Mouse (Mus musculus) heart, postnatal 0 days (tissue): ENCODE results near the gene Tmem52b. TPM values are rescaled to one million over a fixed set of nuclear protein-coding genes. Genes with fewer than 3 reads are reported as not detected.
A peak's percentile ranks its signal among the peaks of the same experiment; 100 is the strongest.

ENCODE experiments used
- ATAC-seq: fragments of 200-750 bp; cut with Nextera tagmentation; 2 replicates; pipeline ENCODE4 v1.8.0; 2017; ENCODE audit warnings: low read depth, moderate number of reproducible peaks, moderate library complexity; ENCODE audit not compliant: insufficient read depth
- DNase-seq: peaks from one replicate; pipeline ENCODE4 v3.0.0-alpha.2; 2016; ENCODE audit warnings: low spot score
- H3K27ac ChIP-seq: fragments of 300-500 bp; sonication (generic); 2 replicates; pipeline ENCODE4 v1.5.1; 2014; ENCODE audit warnings: low read depth, mild to moderate bottlenecking
- H3K27me3 ChIP-seq: fragments of 300-500 bp; sonication (generic); 2 replicates; pipeline ENCODE4 v1.6.1; 2014; ENCODE audit warnings: low read length, mixed read lengths; ENCODE audit not compliant: control insufficient read depth, insufficient read depth
- H3K36me3 ChIP-seq: fragments of 300-500 bp; sonication (generic); replicated peaks from 2 replicates; pipeline ENCODE4 v1.6.1; 2014; ENCODE audit warnings: low read length, mixed read lengths; ENCODE audit not compliant: control insufficient read depth, insufficient read depth
- H3K4me1 ChIP-seq: fragments of 300-500 bp; sonication (generic); 2 replicates; pipeline ENCODE4 v1.6.1; 2014; ENCODE audit warnings: antibody characterized with exemption; ENCODE audit not compliant: control insufficient read depth, insufficient read depth
- H3K4me2 ChIP-seq: fragments of 300-500 bp; sonication (generic); 2 replicates; pipeline ENCODE4 v1.6.1; 2014; ENCODE audit warnings: low read depth, mild to moderate bottlenecking, low read length, moderate library complexity
- H3K4me3 ChIP-seq: fragments of 300-500 bp; sonication (generic); 2 replicates; pipeline ENCODE4 v1.5.1; 2014; ENCODE audit warnings: low read depth, low read length
- H3K9ac ChIP-seq: fragments of 300-500 bp; sonication (generic); replicated peaks from 2 replicates; pipeline ENCODE4 v1.6.1; 2014; ENCODE audit warnings: low read depth, low read length, mixed read lengths
- H3K9me3 ChIP-seq: fragments of 300-500 bp; sonication (generic); replicated peaks from 2 replicates; pipeline ENCODE4 v1.6.1; 2016; ENCODE audit warnings: low read length; ENCODE audit not compliant: control insufficient read depth
- CTCF ChIP-seq: IDR thresholded peaks from 2 replicates; pipeline ENCODE4 v1.5.1; 2016; ENCODE audit warnings: antibody characterized with exemption, control low read depth, low read depth
- EP300 ChIP-seq: IDR thresholded peaks from 2 replicates; pipeline ENCODE4 v1.6.1; 2016; ENCODE audit warnings: antibody characterized with exemption, low read depth
- WGBS: fragments of 180-500 bp; shearing (Covaris S2); extraction: QIAGEN DNeasy Blood & Tissue Kit; methylation state at CpG from one replicate; pipeline ENCODE4 v1.1.7; 2014; 5-methylcytosine and 5-hydroxymethylcytosine counted together
- polyA plus RNA-seq: library from polyadenylated mRNA; unstranded; fragments of >200 nt; fragmentation: Nextera tagmentation; extraction: Ambion mirVana; gene quantifications from 2 replicates; pipeline ENCODE4 v1.2.1, GENCODE M21; 2015
- total RNA-seq: library from RNA; depleted of rRNA; stranded (reverse); fragments of >200 nt; gene quantifications from 2 replicates; pipeline ENCODE4 v1.2.3, GENCODE M21; 2014; ENCODE audit warnings: low replicate concordance; rRNA removed

The Tmem52b gene
- total and polyA plus RNA-seq, 2 experiments from 2014 or later = not detected

DNA sequence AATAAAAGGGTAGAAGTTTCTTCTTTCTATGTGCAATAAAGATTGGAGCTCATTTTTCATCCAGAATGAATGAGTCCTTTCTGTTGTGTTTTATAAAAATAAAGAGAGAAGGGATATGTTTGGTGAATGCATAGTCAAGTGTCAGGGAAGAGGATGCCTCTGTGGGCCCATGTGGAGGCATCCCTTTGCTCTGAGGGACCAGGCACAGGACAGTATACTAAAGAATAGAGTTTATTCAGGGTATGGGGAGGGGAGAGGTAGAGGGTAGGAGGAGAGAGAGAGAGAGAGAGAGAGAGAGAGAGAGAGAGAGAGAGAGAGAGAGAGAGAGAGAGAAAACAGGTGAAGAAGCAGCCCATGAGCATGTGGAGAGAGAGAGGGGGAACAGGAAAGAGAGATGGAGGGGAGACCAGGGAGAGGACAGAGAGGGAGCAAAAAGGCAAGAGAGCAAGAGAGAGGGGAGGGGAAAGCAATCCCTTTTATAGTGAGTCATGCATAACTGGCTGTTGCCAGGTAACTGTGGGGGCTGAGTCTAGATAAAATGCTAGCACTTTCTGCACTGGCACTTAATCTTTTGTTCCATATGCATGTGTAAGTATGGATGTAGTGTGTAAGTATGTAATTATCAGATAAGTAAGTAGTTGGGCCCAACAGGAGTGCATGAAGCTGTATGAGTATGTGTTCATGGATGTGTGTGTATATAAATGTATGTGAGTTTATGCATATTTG is 45.1 kb downstream of the Tmem52b start:
- ATAC-seq = no peak
- Histone ChIP-seq H3K36me3 (no peaks in the 10 kb centered on the region), H3K4me2 (no peak overlapping the region), H3K9me3 (no peaks in the 10 kb centered on the region), H3K27ac (no peak overlapping the region), H3K4me1 (no peaks in the 10 kb centered on the region), H3K27me3 (no peaks in the 10 kb centered on the region), H3K4me3 (no peak overlapping the region), H3K9ac (no peak overlapping the region)
- TF ChIP-seq EP300 = no peak
- no peak for TF ChIP-seq CTCF
- DNase-seq = no peak

DNA sequence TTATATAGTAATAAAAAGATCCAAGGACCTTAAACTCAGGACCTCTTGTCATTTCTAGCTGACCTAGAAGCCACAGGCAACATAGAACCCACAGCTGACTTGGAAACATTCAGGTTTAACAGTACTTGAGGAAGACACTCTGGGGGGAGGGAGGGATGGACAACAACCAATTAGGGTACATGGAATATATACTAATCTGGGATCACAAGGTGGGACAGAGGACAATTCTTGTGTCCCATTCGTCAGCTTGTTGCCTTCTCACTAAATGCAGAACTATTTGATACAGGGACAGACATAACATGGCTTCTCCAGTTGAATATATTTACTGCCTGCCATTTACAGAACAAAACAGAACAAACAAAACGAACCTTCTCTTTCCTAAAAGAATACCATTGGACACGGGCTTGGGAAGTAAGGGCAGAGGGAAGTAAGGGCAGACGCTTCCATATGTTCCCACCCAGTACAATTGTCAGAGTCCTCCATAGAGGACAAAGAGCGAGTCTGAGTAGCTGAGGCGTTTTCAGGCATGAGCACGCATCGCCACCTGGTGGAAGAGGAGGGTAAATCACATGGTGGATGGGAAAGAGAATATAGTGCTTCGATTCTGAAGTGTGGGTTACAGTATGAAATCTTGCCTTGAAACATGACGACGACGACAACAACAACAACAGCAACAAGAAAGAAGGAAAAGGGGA is 46.7 kb downstream of the Tmem52b start:
- Histone ChIP-seq H3K9ac (no peak overlapping the region), H3K9me3 (no peaks in the 10 kb centered on the region), H3K27me3 (no peaks in the 10 kb centered on the region), H3K4me3 (no peak overlapping the region), H3K4me2 (no peak overlapping the region), H3K4me1 (no peaks in the 10 kb centered on the region), H3K36me3 (no peaks in the 10 kb centered on the region), H3K27ac (no peak overlapping the region)
- WGBS = 16% methylated on average over 12 of the region's 12 CpGs
- TF ChIP-seq CTCF (peak; percentile 97), EP300 (no peak)
- peak; percentile 56 for DNase-seq
- ATAC-seq = peak; percentile 70

- no peaks in the 10 kb centered on the region for H3K27me3 ChIP-seq
- WGBS = 43% methylated on average over 4 of the region's 4 CpGs
- H3K4me2 ChIP-seq = no peak overlapping the region
- DNase-seq (no peak), ATAC-seq (no peak)
- no peak overlapping the region for H3K27ac ChIP-seq
- TF ChIP-seq CTCF (no peak), EP300 (no peak)
- H3K9ac ChIP-seq = no peak overlapping the region
- H3K9me3 ChIP-seq = no peaks in the 10 kb centered on the region
- H3K4me3 ChIP-seq = no peak overlapping the region
- no peaks in the 10 kb centered on the region for H3K4me1 ChIP-seq
- no peaks in the 10 kb centered on the region for H3K36me3 ChIP-seq
Observed at GRCm38 (mm10) chr6:129559641-129560027, 47.3 kb downstream of the Tmem52b start.

- TF ChIP-seq EP300 = no peak
- no peaks in the 10 kb centered on the region for H3K4me1 ChIP-seq
- no peak overlapping the region for H3K27ac ChIP-seq
- no peak overlapping the region for H3K4me2 ChIP-seq
- 72% methylated on average over 2 of the region's 2 CpGs for WGBS
- no peaks in the 10 kb centered on the region for H3K27me3 ChIP-seq
- H3K9ac ChIP-seq = no peak overlapping the region
- ATAC-seq (no peak), DNase-seq (no peak)
- H3K4me3 ChIP-seq = no peak overlapping the region
- no peaks in the 10 kb centered on the region for H3K9me3 ChIP-seq
- H3K36me3 ChIP-seq = no peaks in the 10 kb centered on the region
Observed at GRCm38 (mm10) chr6:129565257-129565656, 52.9 kb downstream of the Tmem52b start.

Other genes starting within 250 kb of the Tmem52b start
- not detected in 2 replicates for gene Cd69, start 237.1 kb upstream of the Tmem52b start, total RNA-seq
- not detected in 2 replicates for gene Cd69, start 237.1 kb upstream of the Tmem52b start, polyA plus RNA-seq
- gene 4922502D21Rik, start 180.8 kb upstream of the Tmem52b start, total RNA-seq = not detected in 2 replicates
- not detected in 2 replicates for gene 4922502D21Rik, start 180.8 kb upstream of the Tmem52b start, polyA plus RNA-seq
- gene Clec12a, start 169.9 kb upstream of the Tmem52b start, total RNA-seq = not detected in 2 replicates
- gene Clec12a, start 169.9 kb upstream of the Tmem52b start, polyA plus RNA-seq = 0.36 and 0.37 TPM in 2 replicates
- not detected in 2 replicates for gene Clec12b, start 126.7 kb upstream of the Tmem52b start, total RNA-seq
- 0.11 and 0.16 TPM in 2 replicates for gene Clec12b, start 126.7 kb upstream of the Tmem52b start, polyA plus RNA-seq
- gene Clec1b, start 115.3 kb upstream of the Tmem52b start, total RNA-seq = 0.15 TPM in 1 of 2 replicates, not detected in the other
- gene Clec1b, start 115.3 kb upstream of the Tmem52b start, polyA plus RNA-seq = 2.5 and 2.7 TPM in 2 replicates
- gene Clec9a, start 103.7 kb upstream of the Tmem52b start, total RNA-seq = not detected in 2 replicates
- gene Clec9a, start 103.7 kb upstream of the Tmem52b start, polyA plus RNA-seq = 0.22 and 0.23 TPM in 2 replicates
- gene Clec1a, start 60.6 kb upstream of the Tmem52b start, total RNA-seq = 8.9 and 23.3 TPM in 2 replicates
- 9.1 and 10.5 TPM in 2 replicates for gene Clec1a, start 60.6 kb upstream of the Tmem52b start, polyA plus RNA-seq
- 0.35 and 1.9 TPM in 2 replicates for gene Olr1, start 5.4 kb upstream of the Tmem52b start, total RNA-seq
- gene Olr1, start 5.4 kb upstream of the Tmem52b start, polyA plus RNA-seq = 0.27 TPM in 2 replicates
- gene Gabarapl1, start 20.6 kb downstream of the Tmem52b start, total RNA-seq = 63.3 and 73.2 TPM in 2 replicates
- gene Gabarapl1, start 20.6 kb downstream of the Tmem52b start, polyA plus RNA-seq = 41.8 and 52.7 TPM in 2 replicates
- gene Klre1, start 65.3 kb downstream of the Tmem52b start, total RNA-seq = not detected in 2 replicates
- not detected in 2 replicates for gene Klre1, start 65.3 kb downstream of the Tmem52b start, polyA plus RNA-seq
- not detected in 2 replicates for gene Klrd1, start 79.2 kb downstream of the Tmem52b start, total RNA-seq
- 0.15 and 0.30 TPM in 2 replicates for gene Klrd1, start 79.2 kb downstream of the Tmem52b start, polyA plus RNA-seq
- gene Klrk1, start 111.3 kb downstream of the Tmem52b start, total RNA-seq = not detected in 2 replicates
- gene Klrk1, start 111.3 kb downstream of the Tmem52b start, polyA plus RNA-seq = 0.10 and 0.11 TPM in 2 replicates
- gene Klrc3, start 130.8 kb downstream of the Tmem52b start, total RNA-seq = not detected in 2 replicates
- gene Klrc3, start 130.8 kb downstream of the Tmem52b start, polyA plus RNA-seq = not detected in 2 replicates
- not detected in 2 replicates for gene Klrc2, start 148.1 kb downstream of the Tmem52b start, total RNA-seq
- not detected in 2 replicates for gene Klrc2, start 148.1 kb downstream of the Tmem52b start, polyA plus RNA-seq
- not detected in 2 replicates for gene Klrc1, start 166.4 kb downstream of the Tmem52b start, total RNA-seq
- not detected in 2 replicates for gene Klrc1, start 166.4 kb downstream of the Tmem52b start, polyA plus RNA-seq
- not detected in 2 replicates for gene Klri1, start 204.6 kb downstream of the Tmem52b start, total RNA-seq
- not detected in 2 replicates for gene Klri1, start 204.6 kb downstream of the Tmem52b start, polyA plus RNA-seq
- gene Klri2, start 227.9 kb downstream of the Tmem52b start, total RNA-seq = not detected in 2 replicates
- not detected in 2 replicates for gene Klri2, start 227.9 kb downstream of the Tmem52b start, polyA plus RNA-seq